8 mouse cellular contexts compared by ENCODE assay signal in genomic region chr5:123133784-123134143, GRCm38 (mm10). TPM values are rescaled to one million over a fixed set of nuclear protein-coding genes. Genes with fewer than 3 reads are reported as not detected.
DNase-seq lines count a peak whose midpoint lies in the region; ATAC-seq lines count a peak whose summit lies in the region.

No protein-coding gene starts in this region.

- no peak overlapping the region for H3K4me2 ChIP-seq in kidney, embryonic 14.5 days (replicated peaks; ENCODE audit: low read depth, low read length)
- H3K4me2 ChIP-seq in midbrain, embryonic 13.5 days (replicated peaks) = peak overlapping the region; percentile 97

- WGBS in kidney, embryonic 14.5 days = 27% methylated on average over 7 of the region's 7 CpGs
- 12% methylated on average over 7 of the region's 7 CpGs for WGBS in midbrain, embryonic 13.5 days

- peak overlapping the region; percentile 100; the same call in 1 of the 2 replicates for H3K27ac ChIP-seq in kidney, embryonic 14.5 days (ENCODE audit: low read depth, low read length)
- H3K27ac ChIP-seq in midbrain, embryonic 13.5 days = peak overlapping the region; percentile 100

- H3K9me3 ChIP-seq in kidney, embryonic 14.5 days (ENCODE audit: control insufficient read depth, low read length) = no peaks in the 10 kb centered on the region
- H3K9me3 ChIP-seq in midbrain, embryonic 13.5 days = no peaks in the 10 kb centered on the region

- peaks cover 61% of the 10 kb centered on the region for H3K4me1 ChIP-seq in kidney, embryonic 14.5 days (ENCODE audit: control insufficient read depth, insufficient read depth, low read length)
- peaks cover 67% of the 10 kb centered on the region for H3K4me1 ChIP-seq in midbrain, embryonic 13.5 days (replicated peaks)

- no peaks in the 10 kb centered on the region for H3K27me3 ChIP-seq in kidney, embryonic 14.5 days (ENCODE audit: control insufficient read depth, insufficient read depth, low read length)
- H3K27me3 ChIP-seq in midbrain, embryonic 13.5 days = no peaks in the 10 kb centered on the region

- peaks cover 13% of the 10 kb centered on the region; the same call in 1 of the 2 replicates for H3K36me3 ChIP-seq in kidney, embryonic 14.5 days (ENCODE audit: control insufficient read depth, insufficient read depth, low read length)
- H3K36me3 ChIP-seq in midbrain, embryonic 13.5 days = peaks cover 55% of the 10 kb centered on the region

- DNase-seq in kidney, postnatal 36 days = no peak
- peak; percentile 71 for DNase-seq in ZHBTc4 (ENCODE audit: low read depth, low spot score)
- peak; percentile 36 for DNase-seq in heart, postnatal 4 days
- DNase-seq in urinary bladder, postnatal 14 days (ENCODE audit: low spot score) = no peak
- no peak for DNase-seq in layer of hippocampus, adult 11-12 months (ENCODE audit: low spot score)
- DNase-seq in layer of hippocampus, adult 18-20 months (ENCODE audit: low spot score in 2 of 2) = no peak

- no peak overlapping the region for H3K9ac ChIP-seq in kidney, embryonic 14.5 days (ENCODE audit: low read depth, low read length)
- H3K9ac ChIP-seq in midbrain, embryonic 13.5 days (replicated peaks) = peak overlapping the region; percentile 100

- ATAC-seq in kidney, embryonic 14.5 days (ENCODE audit: low FRiP score, low TSS enrichment) = no peak
- no peak for ATAC-seq in midbrain, embryonic 13.5 days

- H3K4me3 ChIP-seq in kidney, embryonic 14.5 days (ENCODE audit: low read length) = no peak overlapping the region
- H3K4me3 ChIP-seq in midbrain, embryonic 13.5 days (replicated peaks) = peak overlapping the region; percentile 96

RNA-seq across cellular contexts. Expression of gene Rhof, which starts 1.3 kb away (rescaled TPM):
- polyA plus RNA-seq in kidney, embryonic 14.5 days (2014; fragmentation: Nextera tagmentation; extraction: Ambion mirVana) = 2.0 and 3.2 TPM in 2 replicates
- under 1 TPM; 0.36 to 0.71 TPM for total RNA-seq in heart, postnatal 4 days (2021)
- polyA plus RNA-seq in midbrain, embryonic 13.5 days (2015; fragmentation: Nextera tagmentation; extraction: Ambion mirVana) = 2.6 and 3.3 TPM in 2 replicates
- total RNA-seq in layer of hippocampus, adult 18-20 months (2021) = 10 to 100 TPM; 49.1 to 50.9 TPM

RNA-seq across cellular contexts. Expression of gene Setd1b, which starts 8.2 kb away (rescaled TPM):
- polyA plus RNA-seq in kidney, embryonic 14.5 days (2014; fragmentation: Nextera tagmentation; extraction: Ambion mirVana) = 16.6 and 16.7 TPM in 2 replicates
- 10 to 100 TPM; 22.2 to 23.0 TPM for total RNA-seq in heart, postnatal 4 days (2021)
- polyA plus RNA-seq in midbrain, embryonic 13.5 days (2015; fragmentation: Nextera tagmentation; extraction: Ambion mirVana) = 13.3 and 14.1 TPM in 2 replicates
- 10 to 100 TPM; 34.8 to 37.4 TPM for total RNA-seq in layer of hippocampus, adult 18-20 months (2021)

RNA-seq across cellular contexts. Expression of gene Psmd9, which starts 35.4 kb away (rescaled TPM):
- 73.9 and 79.4 TPM in 2 replicates for polyA plus RNA-seq in kidney, embryonic 14.5 days (2014; fragmentation: Nextera tagmentation; extraction: Ambion mirVana)
- total RNA-seq in heart, postnatal 4 days (2021) = 10 to 100 TPM; 22.8 to 24.8 TPM
- 72.2 and 74.0 TPM in 2 replicates for polyA plus RNA-seq in midbrain, embryonic 13.5 days (2015; fragmentation: Nextera tagmentation; extraction: Ambion mirVana)
- total RNA-seq in layer of hippocampus, adult 18-20 months (2021) = 10 to 100 TPM; 26.5 to 31.5 TPM

RNA-seq across cellular contexts. Expression of gene Hpd, which starts 48.8 kb away (rescaled TPM):
- not detected in 2 replicates for polyA plus RNA-seq in kidney, embryonic 14.5 days (2014; fragmentation: Nextera tagmentation; extraction: Ambion mirVana)
- total RNA-seq in heart, postnatal 4 days (2021) = not detected
- not detected in 2 replicates for polyA plus RNA-seq in midbrain, embryonic 13.5 days (2015; fragmentation: Nextera tagmentation; extraction: Ambion mirVana)
- not detected for total RNA-seq in layer of hippocampus, adult 18-20 months (2021)

Comparison
In these comparisons a context has a peak if more than half of its experiments do, and no peak if none do; other contexts are left out.
1. DNase-seq: peak in ZHBTc4 (single experiment) and heart, postnatal 4 days (single experiment); none in kidney, postnatal 36 days (0 of 2), urinary bladder, postnatal 14 days (single experiment), layer of hippocampus, adult 11-12 months (single experiment) and layer of hippocampus, adult 18-20 months (0 of 2).
2. RNA of gene Rhof, which starts 1.3 kb away (total RNA-seq): 49.1 to 50.9 TPM in layer of hippocampus, adult 18-20 months; 0.36 to 0.71 TPM in heart, postnatal 4 days; every median in the first group is over 10 times any median in the second.